Mouse (Mus musculus) intestine, embryonic 14.5 days (tissue): Measurements from ENCODE around the gene Tmem81. TPM values are rescaled to one million over a fixed set of nuclear protein-coding genes. Genes with fewer than 3 reads are reported as not detected.
A peak's percentile ranks its signal among the peaks of the same experiment; 100 is the strongest.

ENCODE experiments used
- ATAC-seq: fragments of 200-750 bp; cut with Nextera tagmentation; replicated peaks from 2 replicates; pipeline ENCODE4 v1.8.0; 2017; ENCODE audit warnings: low read depth, moderate number of reproducible peaks, moderate TSS enrichment, moderate library complexity; ENCODE audit not compliant: low FRiP score, low TSS enrichment
- DNase-seq: peaks from one replicate; pipeline ENCODE4 v3.0.0-alpha.2; 2018; ENCODE audit warnings: low spot score
- H3K27ac ChIP-seq: fragments of 300-500 bp; sonication (generic); 2 replicates; pipeline ENCODE4 v1.5.1; 2014; ENCODE audit warnings: low read depth, mild to moderate bottlenecking, control low read depth
- H3K27me3 ChIP-seq: fragments of 300-500 bp; sonication (generic); replicated peaks from 2 replicates; pipeline ENCODE4 v1.6.1; 2014; ENCODE audit warnings: low read length, control low read depth; ENCODE audit not compliant: control insufficient read depth, insufficient read depth
- H3K36me3 ChIP-seq: fragments of 300-500 bp; sonication (generic); 2 replicates; pipeline ENCODE4 v1.6.1; 2014; ENCODE audit warnings: low read length, control low read depth; ENCODE audit not compliant: control insufficient read depth, insufficient read depth
- H3K4me1 ChIP-seq: fragments of 300-500 bp; sonication (generic); replicated peaks from 2 replicates; pipeline ENCODE4 v1.6.1; 2014; ENCODE audit warnings: low read length, control low read depth, mixed read lengths; ENCODE audit not compliant: control insufficient read depth, insufficient read depth
- H3K4me2 ChIP-seq: fragments of 300-500 bp; sonication (generic); 2 replicates; pipeline ENCODE4 v1.6.1; 2014; ENCODE audit warnings: low read length
- H3K4me3 ChIP-seq: fragments of 300-500 bp; sonication (generic); 2 replicates; pipeline ENCODE4 v1.5.1; 2014; ENCODE audit warnings: low read depth, low read length, control low read depth, mixed read lengths
- H3K9ac ChIP-seq: fragments of 300-500 bp; sonication (generic); 2 replicates; pipeline ENCODE4 v1.6.1; 2014; ENCODE audit warnings: mild to moderate bottlenecking, low read length
- H3K9me3 ChIP-seq: fragments of 300-500 bp; sonication (generic); 2 replicates; pipeline ENCODE4 v1.6.1; 2016; ENCODE audit warnings: low read length, control low read depth; ENCODE audit not compliant: control insufficient read depth
- WGBS: fragments of 180-500 bp; shearing (Covaris S2); extraction: QIAGEN DNeasy Blood & Tissue Kit; methylation state at CpG from one replicate; pipeline ENCODE4 v1.1.7; 2014; 5-methylcytosine and 5-hydroxymethylcytosine counted together
- polyA plus RNA-seq: library from polyadenylated mRNA; unstranded; fragments of >200 nt; fragmentation: Nextera tagmentation; extraction: Ambion mirVana; gene quantifications from 2 replicates; pipeline ENCODE4 v1.2.1, GENCODE M21; 2014

The Tmem81 gene
- polyA plus RNA-seq, 1 experiment from 2014 or later: 1.6 TPM

DNA sequence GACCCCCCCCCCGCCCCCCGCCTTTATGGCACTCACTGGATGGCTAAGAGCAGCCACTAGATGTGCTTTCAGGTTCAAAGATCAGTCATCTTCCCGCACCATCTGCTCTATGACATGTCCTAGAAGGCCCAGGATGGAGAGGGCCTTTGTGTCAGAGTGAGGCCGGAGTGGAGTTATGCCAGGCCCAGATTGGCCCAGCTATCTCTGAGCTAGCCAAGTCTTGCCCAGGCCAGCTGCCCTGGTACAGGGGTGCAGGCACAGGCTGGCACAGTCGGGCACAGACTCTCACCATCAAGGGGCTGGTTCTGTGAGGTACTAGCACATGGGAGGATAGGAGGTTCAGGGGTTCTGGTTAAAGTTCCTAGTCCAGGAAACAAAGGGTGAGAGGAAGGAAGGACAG, 31.7 kb downstream of the Tmem81 start:
- DNase-seq (no peak), ATAC-seq (no peak)
- WGBS: 86% methylated on average over 5 of the region's 5 CpGs
- Histone ChIP-seq H3K27ac (no peak overlapping the region), H3K9ac (no peak overlapping the region), H3K4me2 (no peak overlapping the region), H3K4me1 (peaks cover 25% of the 10 kb centered on the region), H3K4me3 (no peak overlapping the region), H3K27me3 (peaks cover 13% of the 10 kb centered on the region), H3K9me3 (no peaks in the 10 kb centered on the region), H3K36me3 (no peaks in the 10 kb centered on the region)

DNA sequence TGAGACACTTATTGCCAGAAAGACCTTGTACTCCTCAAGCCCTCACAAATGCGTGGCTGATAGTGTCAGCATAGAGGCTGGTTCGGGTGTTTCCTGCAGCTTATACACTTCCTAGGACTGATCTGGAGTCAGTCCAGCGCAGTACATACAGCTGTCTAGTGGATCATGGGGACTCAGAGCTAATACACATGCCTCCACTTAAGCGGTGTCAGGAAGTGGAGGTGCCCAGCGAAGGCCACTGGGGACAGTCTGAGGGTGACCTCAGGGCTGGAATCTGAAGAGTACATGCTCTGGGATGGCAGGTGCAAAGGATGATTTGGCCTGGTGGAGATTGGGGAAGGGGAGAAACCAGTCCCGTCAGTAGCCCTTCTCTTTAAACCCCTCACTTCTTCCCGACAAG, 34.7 kb downstream of the Tmem81 start:
- no peak; the same call in 1 of the 2 replicates for ATAC-seq
- no peak overlapping the region for H3K4me2 ChIP-seq
- WGBS: 51% methylated on average over 7 of the region's 7 CpGs
- peaks cover 20% of the 10 kb centered on the region for H3K4me1 ChIP-seq
- H3K36me3 ChIP-seq: no peaks in the 10 kb centered on the region
- no peaks in the 10 kb centered on the region for H3K9me3 ChIP-seq
- no peak overlapping the region for H3K27ac ChIP-seq
- no peak overlapping the region for H3K4me3 ChIP-seq
- no peak overlapping the region for H3K9ac ChIP-seq
- DNase-seq: no peak
- H3K27me3 ChIP-seq: peaks cover 31% of the 10 kb centered on the region

DNA sequence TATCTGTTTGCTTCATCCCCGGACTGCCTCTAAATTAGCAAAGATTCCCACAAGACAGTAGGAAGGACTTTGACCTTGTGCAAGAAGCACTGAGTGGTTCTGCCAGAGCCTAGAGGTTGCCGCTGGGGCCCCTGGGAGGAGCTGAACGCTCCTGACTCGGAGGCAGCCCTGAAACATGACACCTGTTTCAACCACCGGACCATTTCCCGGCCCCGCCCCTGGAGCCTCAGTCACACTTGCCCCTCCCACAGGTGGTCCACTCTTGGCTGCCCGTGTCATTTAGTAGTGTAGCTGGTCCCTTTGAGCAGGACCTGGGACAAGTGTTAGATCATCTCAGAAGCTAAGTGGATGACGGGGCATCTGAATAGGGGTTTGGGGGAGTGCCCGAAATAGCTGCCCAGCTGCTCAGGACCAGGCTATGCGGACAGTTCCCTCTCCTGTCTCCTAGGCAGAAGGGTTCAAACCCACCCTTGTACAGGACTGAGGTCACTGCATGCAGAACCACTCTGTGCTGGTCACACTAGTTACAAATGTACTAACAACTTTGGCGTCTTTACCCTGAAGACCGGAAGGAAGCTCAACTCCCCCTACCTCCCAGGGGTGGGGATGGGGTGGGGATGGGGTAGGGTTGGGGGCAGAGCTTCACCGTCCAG, 35.3 kb downstream of the Tmem81 start:
- H3K9me3 ChIP-seq: no peaks in the 10 kb centered on the region
- ATAC-seq (peak; percentile 79), DNase-seq (peak; percentile 76)
- H3K9ac ChIP-seq: no peak overlapping the region
- no peaks in the 10 kb centered on the region for H3K36me3 ChIP-seq
- no peak overlapping the region for H3K4me2 ChIP-seq
- peaks cover 31% of the 10 kb centered on the region for H3K27me3 ChIP-seq
- WGBS: 3% methylated on average over 14 of the region's 14 CpGs
- H3K27ac ChIP-seq: no peak overlapping the region
- H3K4me1 ChIP-seq: peaks cover 20% of the 10 kb centered on the region
- H3K4me3 ChIP-seq: no peak overlapping the region

DNA sequence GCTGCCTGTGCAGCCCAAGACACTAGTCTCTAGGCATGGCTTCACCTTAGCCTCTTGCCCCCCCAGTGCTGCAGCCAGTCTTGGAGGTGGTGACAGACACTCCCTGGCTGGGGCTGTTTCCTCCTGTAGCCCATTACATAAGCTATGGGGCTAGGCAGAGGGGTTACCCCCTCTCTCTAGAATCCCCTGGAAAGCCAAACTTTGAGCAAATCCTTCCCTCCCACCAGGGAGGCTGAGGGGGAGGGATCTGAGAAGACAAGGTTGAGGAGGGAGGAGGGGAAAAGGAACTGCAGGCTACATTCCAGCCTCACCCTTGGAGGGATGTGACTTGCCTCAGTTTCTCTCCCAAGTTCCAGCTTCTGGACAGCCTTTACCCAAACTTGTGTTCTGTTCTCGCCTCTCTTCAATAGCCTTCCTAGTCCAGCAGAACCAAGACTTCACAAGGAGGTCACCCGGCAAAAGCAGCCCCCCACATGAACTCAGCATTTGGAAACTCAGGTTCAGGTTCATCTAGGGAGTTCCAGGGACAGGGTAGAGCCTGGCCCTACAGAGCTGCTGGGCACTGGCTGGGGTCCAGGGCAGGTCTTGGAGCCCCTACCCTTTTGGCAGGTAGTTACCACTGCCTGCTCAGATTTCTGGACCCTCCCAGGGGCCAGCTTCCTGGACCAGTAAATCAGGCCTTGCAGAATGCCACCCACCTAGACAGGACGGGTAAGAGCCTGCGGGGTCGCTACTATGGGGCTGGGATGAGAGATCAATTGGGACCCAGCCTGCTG, 36.0 kb downstream of the Tmem81 start:
- 16% methylated on average over 5 of the region's 5 CpGs for WGBS
- H3K9me3 ChIP-seq: no peaks in the 10 kb centered on the region
- H3K4me3 ChIP-seq: no peak overlapping the region
- no peak for ATAC-seq
- peak overlapping the region; percentile 47 for H3K4me2 ChIP-seq
- H3K9ac ChIP-seq: no peak overlapping the region
- H3K36me3 ChIP-seq: no peaks in the 10 kb centered on the region
- peaks cover 20% of the 10 kb centered on the region for H3K4me1 ChIP-seq
- peaks cover 31% of the 10 kb centered on the region for H3K27me3 ChIP-seq
- DNase-seq: no peak
- H3K27ac ChIP-seq: no peak overlapping the region

DNA sequence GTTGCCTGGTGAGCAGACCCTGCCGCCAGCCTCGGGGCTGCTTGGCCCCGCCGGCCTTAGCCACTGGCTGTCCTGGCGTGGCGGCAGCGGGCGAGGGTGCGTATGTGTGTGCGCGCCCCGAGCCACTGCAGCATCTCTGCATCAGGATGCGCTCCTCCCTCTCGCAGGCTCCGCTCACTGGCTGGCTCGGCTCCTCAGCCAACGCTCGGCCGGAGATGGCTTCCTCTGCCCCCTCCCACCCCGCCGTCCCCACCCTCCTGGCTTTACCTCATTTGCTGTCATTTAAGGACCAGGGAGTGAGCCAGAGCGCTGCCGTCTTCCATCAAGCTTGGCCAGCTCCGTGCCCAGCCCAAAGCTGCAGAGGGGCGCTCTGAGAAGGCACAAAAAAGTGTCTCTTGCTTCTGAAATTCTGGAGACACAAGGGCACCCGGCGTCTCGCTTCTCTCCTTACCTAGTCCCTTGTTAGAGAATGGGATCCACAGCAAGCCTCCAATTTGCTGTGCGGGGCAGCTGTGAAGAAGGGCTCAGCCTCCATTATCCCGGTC, 36.8 kb downstream of the Tmem81 start, which contains the start of gene Cntn2:
TSS of gene Cntn2 (minus strand) at position 495 of the 545 bp plus-strand sequence.
- Histone ChIP-seq H3K4me3 (peak within 1 kb of the TSS; percentile 16; the same call in 1 of the 2 replicates), H3K9me3 (no peaks in the 10 kb centered on the region), H3K4me2 (peak within 1 kb of the TSS; percentile 47), H3K9ac (no peak within 1 kb of the TSS), H3K27ac (no peak within 1 kb of the TSS), H3K27me3 (peaks cover 31% of the 10 kb centered on the region), H3K36me3 (no peaks in the 10 kb centered on the region), H3K4me1 (peaks cover 20% of the 10 kb centered on the region)
- ATAC-seq (0 out of 2 replicates have a peak, but pooled peaks have one; percentile 29), DNase-seq (no peak)
- WGBS: 2% methylated on average over 30 of the region's 30 CpGs

DNA sequence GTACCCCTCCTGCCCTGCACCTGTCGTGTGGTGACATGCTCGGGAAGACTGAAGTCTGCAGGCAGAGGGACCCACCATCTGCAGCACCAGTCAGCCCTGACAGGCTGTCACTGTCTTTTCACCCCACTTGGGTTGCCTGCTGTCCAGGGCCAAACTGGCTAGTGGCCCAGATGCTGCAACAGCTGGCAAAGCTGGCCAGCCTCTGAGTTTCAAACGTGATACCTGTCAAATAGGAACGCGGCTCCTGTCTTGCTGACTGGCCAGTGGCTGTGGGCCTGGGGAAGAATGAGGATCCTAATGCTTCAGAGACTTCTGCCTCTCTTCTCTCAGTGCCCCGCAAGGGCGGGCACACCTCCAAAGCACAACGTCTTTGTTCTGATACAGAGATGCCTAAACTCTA, 37.8 kb downstream of the Tmem81 start:
- Histone ChIP-seq H3K9me3 (no peaks in the 10 kb centered on the region), H3K27me3 (peaks cover 31% of the 10 kb centered on the region), H3K9ac (no peak overlapping the region), H3K4me1 (peaks cover 20% of the 10 kb centered on the region), H3K36me3 (no peaks in the 10 kb centered on the region), H3K4me3 (no peak overlapping the region), H3K4me2 (no peak overlapping the region), H3K27ac (no peak overlapping the region)
- 72% methylated on average over 8 of the region's 8 CpGs for WGBS
- ATAC-seq (no peak), DNase-seq (no peak)

DNA sequence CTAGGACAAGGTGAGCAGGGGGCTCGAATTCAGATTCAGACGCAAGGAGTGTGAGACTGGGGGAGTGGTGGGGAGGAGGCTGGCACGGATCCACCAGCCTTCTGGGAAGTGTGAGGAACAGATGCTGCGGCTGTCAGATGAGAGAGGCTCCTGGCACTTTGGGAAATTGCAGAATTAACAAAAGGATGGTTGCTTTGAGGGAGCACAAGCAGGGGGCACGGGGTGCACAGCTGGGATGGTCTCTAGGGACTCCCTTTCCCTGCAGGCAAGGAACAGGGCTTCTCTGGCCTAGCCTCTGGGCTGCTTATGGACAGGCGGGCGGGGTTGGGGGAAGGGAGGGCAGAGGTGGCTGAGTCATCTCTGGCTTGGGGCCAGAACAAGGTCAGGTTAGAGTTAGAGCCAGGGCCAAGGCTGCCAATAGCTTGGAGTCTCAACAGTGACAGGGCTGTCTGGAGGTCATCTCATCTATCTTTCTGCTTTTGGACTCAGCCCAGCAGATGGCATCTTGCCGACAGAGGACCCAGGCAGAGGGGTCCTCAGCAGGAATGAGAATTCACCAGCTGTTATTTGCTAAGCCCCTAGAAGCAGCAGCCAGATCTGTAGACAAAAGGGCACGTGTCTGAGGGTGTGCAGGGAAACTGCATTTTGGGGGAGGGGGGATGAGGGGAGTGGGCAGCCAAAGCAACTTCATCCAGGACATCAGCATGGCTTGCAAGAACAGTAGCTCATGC, 52.0 kb downstream of the Tmem81 start:
- Histone ChIP-seq H3K9ac (no peak overlapping the region), H3K36me3 (no peaks in the 10 kb centered on the region), H3K27ac (0 out of 2 replicates have a peak overlapping the region, but pooled peaks have one; percentile 1), H3K4me2 (no peak overlapping the region), H3K4me1 (peaks cover 14% of the 10 kb centered on the region), H3K4me3 (no peak overlapping the region), H3K27me3 (no peaks in the 10 kb centered on the region), H3K9me3 (no peaks in the 10 kb centered on the region)
- ATAC-seq (peak; percentile 87), DNase-seq (peak; percentile 75)
- 16% methylated on average over 9 of the region's 9 CpGs for WGBS
